Mouse (Mus musculus): ENCODE data around the gene Tert. TPM values are rescaled to one million over a fixed set of nuclear protein-coding genes. Genes with fewer than 3 reads are reported as not detected.

Tert gene
- polyA plus RNA-seq, 1 experiment from 2014 or later: 6.4 TPM

DNA sequence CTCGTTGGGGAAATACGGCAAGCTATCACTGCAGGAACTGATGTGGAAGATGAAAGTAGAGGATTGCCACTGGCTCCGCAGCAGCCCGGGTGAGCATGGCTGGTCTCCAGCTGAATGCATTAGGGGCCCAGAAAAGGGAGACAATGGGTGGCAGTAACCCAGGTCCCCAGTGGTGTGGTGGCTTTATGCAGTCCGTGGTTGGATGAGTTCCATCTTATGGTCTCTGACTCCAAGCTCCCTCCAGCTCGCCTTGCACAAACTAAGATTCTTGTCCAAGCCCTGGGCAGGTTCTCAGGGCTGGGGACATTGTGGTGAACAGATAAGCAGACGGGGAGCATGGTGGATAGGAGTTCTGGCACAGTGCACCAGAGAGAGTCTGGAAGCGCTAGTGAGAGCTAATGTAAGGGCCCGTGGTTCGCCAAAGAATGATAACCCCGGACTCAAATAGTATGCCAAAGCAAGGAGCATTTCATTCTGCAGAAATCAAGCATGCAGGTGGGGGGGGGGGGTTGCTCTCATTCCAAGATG lies 1.9 kb downstream of the Tert start:
- H3K4me1 ChIP-seq: peaks cover 34% of the 10 kb centered on the region
- no peak overlapping the region for H3K27ac ChIP-seq (replicated peaks)
- no peak for ATAC-seq (replicated peaks)
- H3K27me3 ChIP-seq: no peaks in the 10 kb centered on the region
- H3K9ac ChIP-seq (replicated peaks): no peak overlapping the region
- H3K36me3 ChIP-seq: no peaks in the 10 kb centered on the region
- WGBS: 66% methylated on average over 11 of the region's 11 CpGs
- H3K4me3 ChIP-seq: no peak overlapping the region
- H3K9me3 ChIP-seq: no peaks in the 10 kb centered on the region
- peak overlapping the region; percentile 5; the same call in 1 of the 2 replicates for H3K4me2 ChIP-seq (replicated peaks)

DNA sequence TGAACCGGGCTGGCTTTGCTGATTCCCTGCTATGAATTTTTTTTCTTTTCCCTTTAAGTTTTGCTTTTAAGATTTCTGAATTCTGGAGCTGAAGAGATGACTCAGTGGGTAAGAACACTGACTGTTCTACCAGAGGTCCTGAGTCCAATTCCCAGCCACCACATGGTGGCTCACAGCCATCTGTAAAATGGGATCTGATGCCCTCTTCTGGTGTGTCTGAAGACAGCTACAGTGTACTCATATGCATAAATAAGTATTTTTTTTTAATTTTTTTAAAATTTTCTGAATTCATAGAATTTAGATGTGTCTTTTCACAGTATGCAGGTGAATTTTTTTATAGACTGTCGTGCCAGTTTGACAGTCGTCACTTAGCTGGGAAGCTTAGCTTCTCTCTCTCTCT lies 5.1 kb downstream of the Tert start:
- peaks cover 11% of the 10 kb centered on the region; the same call in 1 of the 2 replicates for H3K36me3 ChIP-seq
- no peak overlapping the region for H3K4me3 ChIP-seq
- WGBS: 92% methylated on average over 3 of the region's 3 CpGs
- H3K27ac ChIP-seq (replicated peaks): no peak overlapping the region
- ATAC-seq (replicated peaks): no peak
- no peak overlapping the region for H3K4me2 ChIP-seq (replicated peaks)
- H3K4me1 ChIP-seq: peaks cover 27% of the 10 kb centered on the region
- H3K9me3 ChIP-seq: no peaks in the 10 kb centered on the region
- no peak overlapping the region for H3K9ac ChIP-seq (replicated peaks)
- H3K27me3 ChIP-seq: no peaks in the 10 kb centered on the region

DNA sequence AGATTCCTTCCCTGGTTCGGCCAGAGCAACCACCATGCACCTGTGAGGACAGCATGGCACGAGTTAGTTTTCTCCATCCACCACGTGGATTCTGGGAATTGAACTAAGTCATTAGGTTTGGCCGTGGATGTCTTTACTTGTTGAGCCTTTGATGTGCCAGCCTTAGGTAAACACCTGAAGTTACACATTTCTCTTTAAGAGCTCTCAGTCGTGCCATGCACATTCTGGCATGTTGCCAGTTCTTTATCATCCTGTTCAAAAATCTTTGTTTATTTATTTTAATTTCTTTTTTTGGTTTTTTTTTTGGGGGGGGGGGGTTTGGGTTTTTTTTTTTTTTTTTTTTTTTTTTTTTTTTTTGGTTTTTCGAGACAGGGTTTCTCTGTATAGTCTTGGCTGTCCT lies 11.1 kb downstream of the Tert start:
- ATAC-seq (replicated peaks): no peak
- no peak overlapping the region for H3K9ac ChIP-seq (replicated peaks)
- no peak overlapping the region for H3K27ac ChIP-seq (replicated peaks)
- no peak overlapping the region for H3K4me2 ChIP-seq (replicated peaks)
- no peaks in the 10 kb centered on the region for H3K9me3 ChIP-seq
- peaks cover 11% of the 10 kb centered on the region; the same call in 1 of the 2 replicates for H3K36me3 ChIP-seq
- no peaks in the 10 kb centered on the region for H3K4me1 ChIP-seq
- no peaks in the 10 kb centered on the region for H3K27me3 ChIP-seq
- WGBS: 88% methylated on average over 5 of the region's 6 CpGs
- H3K4me3 ChIP-seq: no peak overlapping the region

DNA sequence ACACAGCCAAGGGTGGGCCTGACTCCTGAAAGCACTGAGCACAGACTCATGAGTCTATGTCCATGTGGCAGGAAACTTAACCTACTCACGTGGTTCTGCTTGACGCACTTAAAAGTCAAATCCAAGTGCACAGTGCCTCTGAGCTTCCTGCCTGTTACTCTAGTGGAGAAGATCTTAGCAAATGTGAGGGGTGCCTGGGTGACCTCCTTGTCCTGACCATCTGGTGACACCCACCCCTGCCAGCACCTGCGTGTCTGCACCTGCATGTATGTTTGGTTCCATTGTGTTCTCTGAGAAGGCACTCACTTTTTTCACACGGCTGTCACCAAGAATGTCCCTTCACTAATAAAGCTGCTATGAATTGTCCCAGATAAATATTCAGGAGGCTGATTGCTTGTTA lies 14.6 kb downstream of the Tert start:
- Histone ChIP-seq H3K27me3 (no peaks in the 10 kb centered on the region), H3K9ac (replicated peaks) (no peak overlapping the region), H3K36me3 (no peaks in the 10 kb centered on the region; the same call in 1 of the 2 replicates), H3K4me2 (replicated peaks) (no peak overlapping the region), H3K27ac (replicated peaks) (no peak overlapping the region), H3K9me3 (no peaks in the 10 kb centered on the region), H3K4me1 (no peaks in the 10 kb centered on the region), H3K4me3 (no peak overlapping the region)
- no peak for ATAC-seq (replicated peaks)
- WGBS: 91% methylated on average over 4 of the region's 4 CpGs

DNA sequence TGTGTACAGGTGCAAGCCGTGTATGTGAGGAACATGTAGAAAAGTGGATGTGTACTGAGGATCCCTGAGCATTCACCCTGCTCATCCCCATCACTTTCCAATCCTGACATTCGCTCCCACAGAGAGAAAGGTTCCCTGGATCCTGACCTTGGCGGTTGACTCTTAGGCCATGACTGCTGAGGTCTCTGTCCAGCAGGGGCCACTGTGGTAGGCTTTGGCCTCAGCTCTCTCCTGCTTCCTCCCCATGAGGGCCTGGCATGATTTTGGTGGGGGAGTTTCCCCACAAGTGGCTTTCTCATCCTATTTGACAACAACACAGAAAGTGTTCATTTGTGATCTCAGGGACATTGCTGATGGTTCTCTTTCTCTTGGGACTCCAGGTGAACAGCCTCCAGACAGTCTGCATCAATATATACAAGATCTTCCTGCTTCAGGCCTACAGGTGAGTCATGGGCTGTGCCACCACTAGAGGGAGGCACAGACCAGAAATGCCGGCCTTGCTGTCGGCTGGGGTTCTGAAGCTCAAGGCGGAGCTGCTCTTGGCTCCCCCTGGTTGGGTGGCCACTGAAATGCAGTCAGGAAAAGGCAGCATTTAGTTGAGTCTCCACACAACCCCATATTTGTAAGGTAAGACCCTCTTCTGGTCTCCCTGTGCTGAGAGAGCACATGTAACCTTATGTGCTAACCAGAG lies 19.8 kb downstream of the Tert start:
- no peak overlapping the region for H3K9ac ChIP-seq (replicated peaks)
- H3K4me3 ChIP-seq: no peak overlapping the region
- WGBS: 39% methylated on average over 6 of the region's 6 CpGs
- ATAC-seq (replicated peaks): peak; percentile 51; the same call in 1 of the 2 replicates
- H3K4me1 ChIP-seq: no peaks in the 10 kb centered on the region
- no peaks in the 10 kb centered on the region for H3K9me3 ChIP-seq
- no peaks in the 10 kb centered on the region for H3K27me3 ChIP-seq
- H3K4me2 ChIP-seq (replicated peaks): no peak overlapping the region
- peaks cover 5% of the 10 kb centered on the region; the same call in 1 of the 2 replicates for H3K36me3 ChIP-seq
- no peak overlapping the region for H3K27ac ChIP-seq (replicated peaks)

DNA sequence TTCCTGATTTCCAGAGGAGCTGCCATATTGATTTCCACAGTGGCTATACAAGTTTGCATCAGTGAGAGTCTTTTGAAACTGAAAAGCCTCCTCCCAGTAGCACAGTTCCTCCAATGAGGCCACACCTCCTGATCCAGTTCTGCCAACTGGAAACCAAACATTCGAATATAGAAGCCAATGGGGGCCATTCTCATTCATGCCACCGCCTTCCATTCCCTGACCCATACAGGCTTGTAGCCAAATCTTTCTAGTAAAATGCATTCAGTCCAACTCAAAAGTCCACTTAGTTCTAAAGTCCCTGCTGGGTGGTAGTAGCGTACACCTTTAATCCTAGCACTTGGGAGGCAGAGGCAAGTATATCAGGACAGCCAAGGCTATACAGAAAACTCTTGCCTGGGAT lies 26.6 kb downstream of the Tert start:
- Histone ChIP-seq H3K9ac (replicated peaks) (no peak overlapping the region), H3K36me3 (0 out of 2 replicates have a peak, but pooled peaks cover 5% of the 10 kb centered on the region), H3K4me2 (replicated peaks) (no peak overlapping the region), H3K9me3 (no peaks in the 10 kb centered on the region), H3K27me3 (no peaks in the 10 kb centered on the region), H3K4me3 (no peak overlapping the region), H3K4me1 (no peaks in the 10 kb centered on the region), H3K27ac (replicated peaks) (no peak overlapping the region)
- ATAC-seq (replicated peaks): no peak
- WGBS: 81% methylated on average over 3 of the region's 3 CpGs

DNA sequence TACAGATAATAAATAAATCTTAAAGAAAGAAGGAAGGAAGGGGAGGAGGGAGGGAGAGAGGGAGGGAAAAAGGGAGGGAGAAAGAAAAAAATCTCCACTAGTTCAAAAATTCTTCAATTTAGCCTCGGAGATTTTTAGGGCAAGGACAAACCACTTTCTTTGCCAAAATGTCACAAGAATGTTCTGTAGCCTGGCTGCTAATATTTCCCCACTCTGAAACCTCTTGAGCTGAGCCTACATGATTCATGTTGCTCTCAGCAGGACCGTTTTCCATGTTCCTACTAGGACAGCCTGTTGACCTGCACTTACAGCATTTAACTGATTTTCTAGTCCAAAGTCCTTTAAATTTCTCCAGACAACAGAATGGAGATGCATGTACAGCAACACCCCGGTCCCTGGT lies 28.3 kb downstream of the Tert start:
- Histone ChIP-seq H3K4me1 (no peaks in the 10 kb centered on the region), H3K27me3 (no peaks in the 10 kb centered on the region)

DNA sequence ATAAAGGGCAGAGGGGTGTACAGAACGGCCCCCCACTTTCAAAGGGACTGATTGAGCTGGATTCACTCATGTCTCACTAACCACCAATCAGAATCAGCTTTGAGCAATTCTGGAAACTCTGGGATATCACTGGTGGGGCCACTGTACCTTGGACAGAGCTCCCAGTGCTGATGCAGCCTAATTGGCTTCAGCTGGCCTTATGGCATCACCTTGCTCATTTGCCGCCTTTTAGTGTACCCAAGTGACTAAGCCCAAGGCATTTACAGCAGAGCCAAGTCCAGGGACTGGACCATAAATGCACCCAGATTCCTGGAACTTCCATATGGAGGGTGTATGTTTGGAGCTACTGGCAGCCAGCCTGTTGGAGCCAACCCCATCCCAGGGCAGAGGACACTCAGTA lies 32.2 kb downstream of the Tert start:
- no peaks in the 10 kb centered on the region for H3K9me3 ChIP-seq
- H3K27ac ChIP-seq (replicated peaks): no peak overlapping the region
- H3K27me3 ChIP-seq: no peaks in the 10 kb centered on the region
- no peak for ATAC-seq (replicated peaks)
- H3K36me3 ChIP-seq: no peaks in the 10 kb centered on the region
- no peaks in the 10 kb centered on the region for H3K4me1 ChIP-seq
- no peak overlapping the region for H3K4me3 ChIP-seq
- 57% methylated on average over 2 of the region's 2 CpGs for WGBS
- H3K4me2 ChIP-seq (replicated peaks): no peak overlapping the region
- no peak overlapping the region for H3K9ac ChIP-seq (replicated peaks)

More for the DNA sequence above, 28.3 kb downstream of the Tert start:
- no peak overlapping the region for H3K9ac ChIP-seq (replicated peaks)
- no peak overlapping the region for H3K27ac ChIP-seq (replicated peaks)
- H3K4me3 ChIP-seq: no peak overlapping the region
- no peak for ATAC-seq (replicated peaks)
- H3K4me2 ChIP-seq (replicated peaks): no peak overlapping the region
- H3K9me3 ChIP-seq: no peaks in the 10 kb centered on the region
- 77% methylated on average over 3 of the region's 3 CpGs for WGBS
- 0 out of 2 replicates have a peak, but pooled peaks cover 3% of the 10 kb centered on the region for H3K36me3 ChIP-seq

DNA sequence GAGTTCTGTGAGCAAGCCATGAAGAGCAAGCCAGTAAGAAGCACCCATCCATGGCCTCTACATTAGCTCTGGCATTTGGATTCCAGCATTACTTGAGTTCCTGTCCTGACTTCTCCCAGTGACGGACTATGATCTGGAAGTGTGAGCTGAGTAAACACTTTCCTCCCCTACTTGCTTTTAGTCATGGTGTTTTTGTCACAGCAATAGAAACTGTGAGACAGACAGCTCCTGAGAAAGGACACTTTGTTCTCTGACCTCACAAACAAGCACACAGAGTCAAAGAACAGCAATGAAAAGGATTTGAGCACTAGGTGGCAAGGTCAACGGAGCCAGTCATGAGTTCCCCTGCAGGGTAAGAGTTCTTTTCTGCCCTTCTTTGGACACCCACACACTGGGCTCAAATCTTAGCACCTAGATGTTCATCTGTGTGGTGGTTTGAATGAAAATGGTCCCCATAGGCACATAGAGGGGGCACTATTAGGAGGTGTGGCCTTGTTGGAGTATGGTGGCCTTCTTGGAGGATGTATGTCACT lies 33.5 kb downstream of the Tert start:
- WGBS: 78% methylated on average over 2 of the region's 2 CpGs
- Histone ChIP-seq H3K9me3 (no peaks in the 10 kb centered on the region), H3K36me3 (no peaks in the 10 kb centered on the region), H3K4me2 (replicated peaks) (no peak overlapping the region), H3K4me1 (no peaks in the 10 kb centered on the region), H3K9ac (replicated peaks) (no peak overlapping the region), H3K4me3 (no peak overlapping the region), H3K27ac (replicated peaks) (no peak overlapping the region), H3K27me3 (no peaks in the 10 kb centered on the region)
- ATAC-seq (replicated peaks): no peak

DNA sequence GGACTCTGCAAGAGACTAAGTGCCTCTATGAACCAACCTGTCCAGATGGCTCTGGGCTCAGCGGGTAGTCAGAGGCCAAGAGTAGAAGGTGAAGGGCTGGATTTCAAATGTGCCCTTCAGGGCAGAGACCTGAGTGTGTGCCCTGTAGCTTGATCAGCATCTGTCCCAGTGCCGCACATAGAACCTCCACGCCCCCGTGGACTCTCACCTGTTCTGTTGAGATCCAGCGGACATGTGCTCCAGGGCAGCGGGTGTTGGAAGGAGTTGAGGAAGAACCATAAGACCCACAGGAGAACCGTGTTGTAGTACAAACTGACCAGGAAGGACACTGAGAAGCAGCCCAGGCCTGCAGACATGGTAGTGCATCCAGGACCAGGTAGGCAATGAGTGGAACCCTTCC lies 48.5 kb downstream of the Tert start:
- H3K36me3 ChIP-seq: no peaks in the 10 kb centered on the region
- no peak overlapping the region for H3K4me2 ChIP-seq (replicated peaks)
- H3K9ac ChIP-seq (replicated peaks): no peak overlapping the region
- H3K4me3 ChIP-seq: no peak overlapping the region
- no peaks in the 10 kb centered on the region for H3K27me3 ChIP-seq
- WGBS: 90% methylated on average over 7 of the region's 7 CpGs
- no peak for ATAC-seq (replicated peaks)
- H3K9me3 ChIP-seq: no peaks in the 10 kb centered on the region
- H3K4me1 ChIP-seq: no peaks in the 10 kb centered on the region
- no peak overlapping the region for H3K27ac ChIP-seq (replicated peaks)

DNA sequence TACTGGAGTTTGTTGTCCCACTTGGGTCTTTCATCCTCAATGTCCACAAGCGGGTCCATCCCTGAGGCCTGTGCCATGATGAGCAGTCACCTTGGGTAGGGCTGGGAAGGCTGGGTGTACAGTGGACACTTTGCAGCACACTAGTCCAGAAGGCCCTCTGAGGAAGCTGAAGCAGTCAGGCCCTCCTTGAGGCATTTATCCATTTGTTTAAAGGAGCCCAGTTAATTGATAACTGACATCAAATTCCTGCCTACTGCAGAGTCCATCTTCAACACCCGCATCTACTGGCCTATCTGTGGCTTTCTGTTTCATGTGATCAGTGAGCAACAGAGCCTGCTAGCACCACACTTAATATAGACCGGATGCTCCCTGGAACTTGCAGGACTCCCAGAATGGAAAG lies 51.1 kb downstream of the Tert start, which contains the start of gene Slc6a18:
Gene Slc6a18 (minus strand): TSS at position 171 of the 400 bp plus-strand sequence.
- Histone ChIP-seq H3K9me3 (no peaks in the 10 kb centered on the region), H3K4me2 (replicated peaks) (no peak within 1 kb of the TSS), H3K27ac (replicated peaks) (no peak within 1 kb of the TSS), H3K9ac (replicated peaks) (no peak within 1 kb of the TSS), H3K4me3 (no peak within 1 kb of the TSS), H3K36me3 (no peaks in the 10 kb centered on the region), H3K4me1 (no peaks in the 10 kb centered on the region), H3K27me3 (no peaks in the 10 kb centered on the region)
- 89% methylated on average over 3 of the region's 3 CpGs for WGBS
- no peak for ATAC-seq (replicated peaks)

DNA sequence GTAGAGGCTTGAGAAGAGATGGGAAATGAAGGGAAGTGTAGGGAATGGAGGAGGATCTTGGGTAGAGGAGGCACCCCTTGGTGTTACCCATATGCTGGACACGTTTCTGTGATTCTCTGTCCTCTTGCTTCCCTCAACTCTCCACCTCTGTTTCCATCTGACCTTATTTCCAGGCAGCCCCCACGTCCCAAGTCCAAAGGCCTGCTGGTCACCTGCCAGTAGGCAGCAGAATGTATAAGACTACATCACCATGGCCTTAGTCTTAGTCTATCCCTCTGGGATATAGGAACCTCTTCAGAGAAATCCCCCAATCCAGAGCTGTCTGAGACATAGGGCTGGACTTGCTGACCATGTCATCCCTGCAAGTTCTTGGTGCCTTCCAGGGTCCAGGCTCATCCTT lies 52.6 kb downstream of the Tert start:
- 48% methylated on average over 2 of the region's 2 CpGs for whole genome bisulfite sequencing

More for the DNA sequence above, 52.6 kb downstream of the Tert start:
- Histone ChIP-seq H3K4me1 (no peaks in the 10 kb centered on the region), H3K36me3 (no peaks in the 10 kb centered on the region), H3K27me3 (no peaks in the 10 kb centered on the region), H3K4me3 (no peak overlapping the region), H3K27ac (replicated peaks) (no peak overlapping the region), H3K9ac (replicated peaks) (no peak overlapping the region), H3K9me3 (no peaks in the 10 kb centered on the region), H3K4me2 (replicated peaks) (no peak overlapping the region)
- no peak for ATAC-seq (replicated peaks)
